Mouse (Mus musculus): ENCODE measurements around the gene Adcy9. TPM values are rescaled to one million over a fixed set of nuclear protein-coding genes. Genes with fewer than 3 reads are reported as not detected.

Adcy9 gene
- polyA plus RNA-seq, 1 experiment from 2014 or later: 1.2 TPM

DNA sequence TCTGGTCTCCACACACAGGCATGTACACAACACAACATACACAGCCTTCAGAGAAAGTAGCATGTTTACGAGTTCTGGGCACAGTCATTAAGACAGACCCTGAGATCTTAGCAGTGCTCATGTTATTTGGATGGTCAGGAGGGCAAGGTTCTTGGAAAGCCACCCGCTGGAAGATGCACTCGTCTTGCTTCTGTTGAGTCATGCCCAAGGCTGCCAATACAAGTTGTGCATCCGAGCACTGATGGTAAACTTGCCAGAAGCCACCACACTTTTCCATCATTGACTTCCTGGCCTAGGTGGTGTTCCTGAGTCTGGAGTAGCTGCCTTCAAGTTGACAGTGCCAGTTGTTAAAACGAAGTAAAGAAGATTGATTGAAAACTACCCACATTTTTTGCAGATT, 3.3 kb upstream of the Adcy9 start:
- Histone ChIP-seq H3K9me3 (ENCODE audit: control insufficient read depth, low read length) (no peaks in the 10 kb centered on the region), H3K4me1 (ENCODE audit: control insufficient read depth, insufficient read depth, low read length) (peaks cover 12% of the 10 kb centered on the region), H3K9ac (ENCODE audit: low read depth, low read length) (no peak overlapping the region), H3K27me3 (replicated peaks; ENCODE audit: control insufficient read depth, insufficient read depth, low read length) (no peaks in the 10 kb centered on the region), H3K36me3 (ENCODE audit: control insufficient read depth, insufficient read depth, low read length) (no peaks in the 10 kb centered on the region), H3K27ac (ENCODE audit: low read length) (no peak overlapping the region), H3K4me3 (ENCODE audit: low read length) (no peak overlapping the region), H3K4me2 (ENCODE audit: low read depth, low read length) (no peak overlapping the region)
- 75% methylated on average over 5 of the region's 5 CpGs for WGBS
- no peak for ATAC-seq

DNA sequence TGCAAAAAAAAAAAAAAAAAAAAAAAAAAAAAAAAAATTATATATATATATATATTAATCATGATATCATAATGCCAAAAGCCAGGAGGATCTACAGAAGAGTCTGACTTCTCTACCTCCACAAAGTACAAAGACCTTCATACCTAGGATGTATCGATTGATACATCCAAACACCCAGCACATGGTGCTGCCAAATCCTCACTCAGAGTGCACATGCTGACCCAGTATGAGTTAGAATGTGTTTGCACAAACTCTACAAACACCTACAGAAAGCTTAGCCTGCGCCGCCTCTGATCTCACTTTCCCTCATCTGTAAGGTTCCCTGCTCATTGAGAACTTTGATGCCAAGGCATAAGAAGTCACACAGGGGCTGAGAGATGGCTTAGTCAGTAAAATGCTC, 2.7 kb upstream of the Adcy9 start:
- peaks cover 18% of the 10 kb centered on the region for H3K4me1 ChIP-seq (ENCODE audit: control insufficient read depth, insufficient read depth, low read length)
- no peak overlapping the region for H3K27ac ChIP-seq (ENCODE audit: low read length)
- no peaks in the 10 kb centered on the region for H3K27me3 ChIP-seq (replicated peaks; ENCODE audit: control insufficient read depth, insufficient read depth, low read length)
- H3K9ac ChIP-seq (ENCODE audit: low read depth, low read length): no peak overlapping the region
- WGBS: 93% methylated on average over 3 of the region's 3 CpGs
- no peak for ATAC-seq
- H3K9me3 ChIP-seq (ENCODE audit: control insufficient read depth, low read length): no peaks in the 10 kb centered on the region
- H3K4me3 ChIP-seq (ENCODE audit: low read length): no peak overlapping the region
- H3K4me2 ChIP-seq (ENCODE audit: low read depth, low read length): no peak overlapping the region
- no peaks in the 10 kb centered on the region for H3K36me3 ChIP-seq (ENCODE audit: control insufficient read depth, insufficient read depth, low read length)

DNA sequence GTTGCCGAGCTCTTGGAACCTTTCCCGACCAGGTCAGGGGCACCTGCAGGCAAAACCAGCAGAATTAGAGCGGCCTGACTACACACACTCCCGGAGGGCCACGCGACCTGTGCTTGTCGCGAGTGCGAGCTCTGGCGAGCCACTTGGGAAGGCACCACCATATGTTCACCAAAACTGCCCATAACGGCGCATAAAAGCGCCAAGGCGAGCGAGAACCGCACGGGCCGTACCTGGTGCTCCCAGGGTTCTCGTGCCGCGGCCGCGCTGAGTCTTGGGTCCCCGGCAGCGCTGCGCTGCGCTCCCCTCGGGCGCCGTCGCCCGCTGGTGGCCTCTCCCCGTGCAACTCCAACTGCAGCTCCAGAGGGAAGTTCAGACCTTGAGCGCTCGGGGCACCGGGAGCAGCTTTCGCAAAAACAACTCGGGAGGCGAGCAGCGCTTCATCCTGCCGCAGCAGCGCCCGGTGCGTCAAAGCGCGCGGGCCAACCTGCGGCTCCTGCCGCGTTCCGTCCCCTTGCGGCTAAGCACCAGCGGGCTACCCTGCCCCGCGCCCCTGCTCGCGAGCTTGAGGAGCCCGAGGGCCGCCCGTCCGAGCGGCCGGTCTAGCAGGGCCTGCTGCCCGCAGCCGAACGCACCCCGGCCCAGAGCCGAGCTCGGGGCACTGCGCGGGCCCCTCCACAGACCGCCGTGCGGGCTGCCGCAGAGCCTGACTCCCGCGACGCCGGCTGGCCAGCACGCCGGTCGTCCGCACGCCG, 576 bp downstream of the Adcy9 start:
- peak overlapping the region; percentile 89 for H3K4me2 ChIP-seq (ENCODE audit: low read depth, low read length)
- peak; percentile 86 for ATAC-seq
- H3K9me3 ChIP-seq (ENCODE audit: control insufficient read depth, low read length): no peaks in the 10 kb centered on the region
- peak overlapping the region; percentile 79 for H3K4me3 ChIP-seq (ENCODE audit: low read length)
- H3K9ac ChIP-seq (ENCODE audit: low read depth, low read length): peak overlapping the region; percentile 88
- H3K4me1 ChIP-seq (ENCODE audit: control insufficient read depth, insufficient read depth, low read length): peaks cover 26% of the 10 kb centered on the region
- H3K27ac ChIP-seq (ENCODE audit: low read length): peak overlapping the region; percentile 80
- under 1% methylated on average over 85 of the region's 85 CpGs for WGBS
- no peaks in the 10 kb centered on the region for H3K27me3 ChIP-seq (replicated peaks; ENCODE audit: control insufficient read depth, insufficient read depth, low read length)
- H3K36me3 ChIP-seq (ENCODE audit: control insufficient read depth, insufficient read depth, low read length): no peaks in the 10 kb centered on the region

DNA sequence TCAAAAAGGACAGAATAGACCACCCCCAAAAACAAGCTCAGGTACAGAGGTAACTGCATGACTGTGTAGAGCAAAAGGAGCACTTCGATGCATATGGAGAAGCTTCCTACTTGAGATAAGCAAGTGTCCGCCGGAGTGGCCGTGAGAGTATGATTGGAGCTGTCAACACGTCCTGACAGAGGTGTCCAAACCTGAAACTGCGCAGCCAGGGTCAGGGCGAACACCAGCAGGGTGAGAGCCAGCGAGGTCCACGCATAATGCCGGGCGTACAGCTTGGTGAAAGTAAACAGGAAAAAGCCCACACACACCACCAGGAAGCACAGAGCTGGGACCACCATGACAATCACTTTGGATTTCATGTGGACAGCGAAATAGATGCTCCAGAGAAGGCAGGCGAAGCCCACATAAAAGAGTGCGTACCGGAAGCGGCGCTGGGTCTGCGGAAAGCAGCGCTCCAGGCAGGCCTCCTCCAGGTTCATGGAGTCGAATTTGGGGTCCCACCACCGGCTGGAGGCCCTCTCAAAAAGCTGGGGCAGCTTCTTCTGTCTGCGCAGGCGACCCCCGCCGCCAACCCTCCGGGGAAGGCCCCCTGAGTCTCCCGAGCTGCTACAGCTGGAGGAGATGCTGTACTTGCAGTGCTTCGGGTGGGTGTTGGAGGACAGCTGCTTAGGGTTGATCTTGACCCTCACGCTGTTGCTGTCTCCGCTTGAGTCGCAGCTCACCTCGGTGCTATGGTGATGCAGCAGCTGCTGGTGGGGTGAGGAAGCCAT, 1.3 kb downstream of the Adcy9 start:
- Histone ChIP-seq H3K4me2 (ENCODE audit: low read depth, low read length) (peak overlapping the region; percentile 89), H3K9ac (ENCODE audit: low read depth, low read length) (peak overlapping the region; percentile 88), H3K36me3 (ENCODE audit: control insufficient read depth, insufficient read depth, low read length) (no peaks in the 10 kb centered on the region), H3K27ac (ENCODE audit: low read length) (peak overlapping the region; percentile 80; the same call in 1 of the 2 replicates), H3K4me1 (ENCODE audit: control insufficient read depth, insufficient read depth, low read length) (peaks cover 27% of the 10 kb centered on the region), H3K27me3 (replicated peaks; ENCODE audit: control insufficient read depth, insufficient read depth, low read length) (no peaks in the 10 kb centered on the region), H3K9me3 (ENCODE audit: control insufficient read depth, low read length) (no peaks in the 10 kb centered on the region), H3K4me3 (ENCODE audit: low read length) (peak overlapping the region; percentile 79)
- ATAC-seq: peak; percentile 5
- 19% methylated on average over 32 of the region's 32 CpGs for WGBS

DNA sequence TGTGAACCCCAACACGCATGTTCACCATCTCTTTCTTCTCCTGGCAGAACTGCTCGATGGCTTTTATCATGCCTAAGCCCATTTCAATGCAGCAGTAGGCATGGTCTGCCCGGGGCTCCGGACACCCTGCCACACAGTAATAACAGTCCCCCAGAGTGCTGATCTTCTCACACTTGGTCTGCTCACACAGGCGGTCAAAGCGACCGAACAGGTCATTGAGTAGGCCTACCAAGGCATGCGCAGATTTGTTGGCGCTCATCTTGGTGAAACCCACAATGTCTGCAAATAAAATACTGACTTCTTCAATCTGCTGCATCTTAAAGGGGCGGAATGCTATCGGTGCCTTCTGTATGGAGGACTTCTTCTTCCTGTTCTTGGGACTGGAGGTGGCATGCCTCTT, 2.2 kb downstream of the Adcy9 start:
- Histone ChIP-seq H3K27me3 (replicated peaks; ENCODE audit: control insufficient read depth, insufficient read depth, low read length) (no peaks in the 10 kb centered on the region), H3K4me3 (ENCODE audit: low read length) (no peak overlapping the region), H3K4me1 (ENCODE audit: control insufficient read depth, insufficient read depth, low read length) (peaks cover 28% of the 10 kb centered on the region), H3K27ac (ENCODE audit: low read length) (no peak overlapping the region), H3K9ac (ENCODE audit: low read depth, low read length) (no peak overlapping the region), H3K36me3 (ENCODE audit: control insufficient read depth, insufficient read depth, low read length) (no peaks in the 10 kb centered on the region), H3K4me2 (ENCODE audit: low read depth, low read length) (peak overlapping the region; percentile 89), H3K9me3 (ENCODE audit: control insufficient read depth, low read length) (no peaks in the 10 kb centered on the region)
- WGBS: 94% methylated on average over 11 of the region's 11 CpGs
- no peak for ATAC-seq

- Histone ChIP-seq H3K27me3 (replicated peaks; ENCODE audit: control insufficient read depth, insufficient read depth, low read length) (no peaks in the 10 kb centered on the region), H3K9me3 (ENCODE audit: control insufficient read depth, low read length) (no peaks in the 10 kb centered on the region), H3K4me2 (ENCODE audit: low read depth, low read length) (peak overlapping the region; percentile 89), H3K4me1 (ENCODE audit: control insufficient read depth, insufficient read depth, low read length) (peaks cover 28% of the 10 kb centered on the region), H3K36me3 (ENCODE audit: control insufficient read depth, insufficient read depth, low read length) (no peaks in the 10 kb centered on the region), H3K27ac (ENCODE audit: low read length) (no peak overlapping the region), H3K9ac (ENCODE audit: low read depth, low read length) (no peak overlapping the region), H3K4me3 (ENCODE audit: low read length) (peak overlapping the region; percentile 4; the same call in 1 of the 2 replicates)
- 68% methylated on average over 7 of the region's 7 CpGs for WGBS
- ATAC-seq: no peak
Observed at GRCm38 (mm10) chr16:4417455-4417854, 2.8 kb downstream of the Adcy9 start.

DNA sequence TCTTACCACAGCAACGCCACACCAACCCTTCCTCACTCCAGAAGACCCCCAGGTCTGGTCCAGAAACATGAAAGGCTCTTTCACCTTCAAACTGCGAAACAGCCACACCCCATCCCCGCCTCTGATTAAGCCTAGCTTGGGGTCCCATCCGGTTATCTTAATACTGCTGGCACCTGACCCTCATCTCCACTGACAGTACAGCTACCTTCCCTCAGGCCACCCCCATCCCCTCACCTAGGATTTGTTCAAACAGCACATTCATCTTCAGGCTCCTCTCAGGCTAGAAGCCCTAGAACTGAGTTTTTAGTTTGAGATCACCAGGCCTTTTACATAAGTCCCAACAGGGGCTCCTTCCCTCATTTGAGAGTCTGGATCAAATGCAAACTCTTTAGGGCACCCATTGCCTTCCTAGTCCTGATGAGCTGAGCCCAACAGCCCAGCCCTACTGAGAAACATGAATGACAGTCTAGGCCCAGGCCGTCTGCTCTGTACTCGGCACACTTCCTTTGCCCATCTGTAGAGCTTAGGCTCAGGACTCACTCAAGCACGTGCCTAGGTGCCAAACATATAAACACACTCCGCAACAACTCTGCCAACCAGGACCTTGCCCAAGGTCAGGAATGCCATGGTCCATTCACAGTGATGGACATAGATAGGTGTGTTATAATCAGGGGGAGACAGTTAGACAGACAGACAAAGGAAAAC, 5.3 kb downstream of the Adcy9 start:
- peaks cover 22% of the 10 kb centered on the region for H3K4me1 ChIP-seq (ENCODE audit: control insufficient read depth, insufficient read depth, low read length)
- H3K27me3 ChIP-seq (replicated peaks; ENCODE audit: control insufficient read depth, insufficient read depth, low read length): no peaks in the 10 kb centered on the region
- no peak overlapping the region for H3K4me3 ChIP-seq (ENCODE audit: low read length)
- H3K27ac ChIP-seq (ENCODE audit: low read length): no peak overlapping the region
- no peaks in the 10 kb centered on the region for H3K9me3 ChIP-seq (ENCODE audit: control insufficient read depth, low read length)
- no peak overlapping the region for H3K9ac ChIP-seq (ENCODE audit: low read depth, low read length)
- no peaks in the 10 kb centered on the region for H3K36me3 ChIP-seq (ENCODE audit: control insufficient read depth, insufficient read depth, low read length)
- 79% methylated on average over 8 of the region's 8 CpGs for WGBS
- ATAC-seq: no peak
- no peak overlapping the region for H3K4me2 ChIP-seq (ENCODE audit: low read depth, low read length)

GRCm38 (mm10) chr16:4413988-4414880, 6.1 kb downstream of the Adcy9 start:
- WGBS: 70% methylated on average over 9 of the region's 9 CpGs
- Histone ChIP-seq H3K36me3 (ENCODE audit: control insufficient read depth, insufficient read depth, low read length) (no peaks in the 10 kb centered on the region), H3K9ac (ENCODE audit: low read depth, low read length) (no peak overlapping the region), H3K27ac (ENCODE audit: low read length) (no peak overlapping the region), H3K27me3 (replicated peaks; ENCODE audit: control insufficient read depth, insufficient read depth, low read length) (no peaks in the 10 kb centered on the region), H3K9me3 (ENCODE audit: control insufficient read depth, low read length) (no peaks in the 10 kb centered on the region), H3K4me3 (ENCODE audit: low read length) (no peak overlapping the region), H3K4me2 (ENCODE audit: low read depth, low read length) (no peak overlapping the region), H3K4me1 (ENCODE audit: control insufficient read depth, insufficient read depth, low read length) (peaks cover 22% of the 10 kb centered on the region)
- ATAC-seq: no peak

Measured in intestine, embryonic 16.5 days (tissue).